Mouse (Mus musculus) liver, embryonic 15.5 days (tissue): ENCODE measurements around the gene Itgal. TPM values are rescaled to one million over a fixed set of nuclear protein-coding genes. Genes with fewer than 3 reads are reported as not detected.

Experiments used
- ATAC-seq: fragments of 200-750 bp; cut with Nextera tagmentation; 2 replicates; pipeline ENCODE4 v1.8.0; 2017; ENCODE audit warnings: moderate number of reproducible peaks, mild to moderate bottlenecking, moderate library complexity; ENCODE audit not compliant: insufficient read depth
- H3K27ac ChIP-seq: fragments of 300-500 bp; sonication (generic); replicated peaks from 2 replicates; pipeline ENCODE4 v1.5.1; 2015; ENCODE audit warnings: mild to moderate bottlenecking, inconsistent platforms
- H3K27me3 ChIP-seq: fragments of 300-500 bp; sonication (generic); 2 replicates; pipeline ENCODE4 v1.6.1; 2015; ENCODE audit warnings: mild to moderate bottlenecking, inconsistent platforms
- H3K36me3 ChIP-seq: fragments of 300-500 bp; sonication (generic); replicated peaks from 2 replicates; pipeline ENCODE4 v1.6.1; 2015; ENCODE audit warnings: moderate library complexity, mild to moderate bottlenecking, inconsistent platforms
- H3K4me1 ChIP-seq: fragments of 300-500 bp; sonication (generic); replicated peaks from 2 replicates; pipeline ENCODE4 v1.6.1; 2015; ENCODE audit warnings: inconsistent platforms
- H3K4me2 ChIP-seq: fragments of 300-500 bp; sonication (generic); 2 replicates; pipeline ENCODE4 v1.6.1; 2015; ENCODE audit warnings: moderate library complexity, mild to moderate bottlenecking, inconsistent platforms
- H3K4me3 ChIP-seq: fragments of 300-500 bp; sonication (generic); replicated peaks from 2 replicates; pipeline ENCODE4 v1.5.1; 2015; ENCODE audit warnings: mild to moderate bottlenecking, inconsistent platforms
- H3K9ac ChIP-seq: fragments of 300-500 bp; sonication (generic); 2 replicates; pipeline ENCODE4 v1.6.1; 2015; ENCODE audit warnings: moderate library complexity, mild to moderate bottlenecking, inconsistent platforms
- H3K9me3 ChIP-seq: fragments of 300-500 bp; sonication (generic); replicated peaks from 2 replicates; pipeline ENCODE4 v1.6.1; 2016; ENCODE audit warnings: inconsistent platforms
- WGBS: fragments of 180-500 bp; shearing (Covaris S2); methylation state at CpG from one replicate; pipeline ENCODE4 v1.1.7; 2015; ENCODE audit warnings: mixed read lengths; ENCODE audit not compliant: insufficient replicate concordance; 5-methylcytosine and 5-hydroxymethylcytosine counted together
- polyA plus RNA-seq: library from polyadenylated mRNA; unstranded; fragments of >200 nt; fragmentation: Nextera tagmentation; extraction: Ambion mirVana; gene quantifications from 2 replicates; pipeline ENCODE4 v1.2.1, GENCODE M21; 2015

The Itgal gene
- polyA plus RNA-seq, 1 experiment from 2014 or later, result 6.2 TPM

DNA sequence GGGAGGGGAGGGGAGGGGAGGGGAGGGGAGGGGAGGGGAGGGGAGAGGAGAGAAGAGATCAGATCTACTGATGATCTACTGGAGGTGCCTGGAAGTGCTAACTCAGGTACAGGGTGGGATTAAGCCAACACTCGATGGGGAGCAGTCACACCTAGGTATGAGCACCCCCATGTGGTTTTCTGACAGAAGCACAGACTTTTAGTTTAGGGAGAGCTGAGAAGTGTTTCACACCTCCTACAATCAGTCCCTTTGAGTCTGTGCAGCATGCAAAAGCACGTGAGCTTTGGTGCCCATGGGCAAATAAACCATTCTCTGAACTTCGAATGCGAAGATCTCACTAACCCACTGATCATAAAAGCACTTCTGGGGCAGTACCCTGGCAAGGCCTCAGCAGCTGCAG, 46.3 kb downstream of the Itgal start:
- Histone ChIP-seq H3K4me3 (no peak overlapping the region), H3K4me2 (no peak overlapping the region), H3K27me3 (peaks cover 6% of the 10 kb centered on the region; the same call in 1 of the 2 replicates), H3K27ac (no peak overlapping the region), H3K4me1 (peaks cover 51% of the 10 kb centered on the region), H3K9ac (no peak overlapping the region), H3K9me3 (no peaks in the 10 kb centered on the region), H3K36me3 (peaks cover 15% of the 10 kb centered on the region; the same call in 1 of the 2 replicates)
- no peak for ATAC-seq
- 46% methylated on average over 4 of the region's 4 CpGs for WGBS

DNA sequence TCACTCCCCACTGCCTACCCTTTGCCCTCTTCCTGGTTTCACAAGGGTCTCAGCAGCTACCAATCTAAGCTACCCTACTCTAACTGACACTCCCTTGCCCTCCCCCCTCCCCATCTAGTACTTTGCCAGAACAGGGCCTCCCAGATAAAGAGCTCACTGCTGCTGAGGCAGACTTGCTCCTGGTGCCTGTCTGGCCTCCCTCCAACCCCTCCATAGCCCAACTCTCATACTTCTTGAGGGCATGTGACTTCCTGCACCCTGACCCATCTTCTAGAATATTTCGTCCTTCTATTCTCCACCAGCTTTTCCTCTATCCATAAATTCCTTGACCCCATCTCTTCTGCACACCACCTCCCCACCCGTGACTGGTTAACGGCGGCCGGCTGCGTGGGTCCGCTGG, 46.8 kb downstream of the Itgal start:
- Histone ChIP-seq H3K27me3 (peaks cover 6% of the 10 kb centered on the region; the same call in 1 of the 2 replicates), H3K9ac (no peak overlapping the region), H3K4me3 (no peak overlapping the region), H3K27ac (no peak overlapping the region), H3K4me2 (no peak overlapping the region), H3K9me3 (no peaks in the 10 kb centered on the region), H3K36me3 (peaks cover 15% of the 10 kb centered on the region; the same call in 1 of the 2 replicates), H3K4me1 (peaks cover 51% of the 10 kb centered on the region)
- ATAC-seq, result no peak
- 87% methylated on average over 7 of the region's 7 CpGs for WGBS

DNA sequence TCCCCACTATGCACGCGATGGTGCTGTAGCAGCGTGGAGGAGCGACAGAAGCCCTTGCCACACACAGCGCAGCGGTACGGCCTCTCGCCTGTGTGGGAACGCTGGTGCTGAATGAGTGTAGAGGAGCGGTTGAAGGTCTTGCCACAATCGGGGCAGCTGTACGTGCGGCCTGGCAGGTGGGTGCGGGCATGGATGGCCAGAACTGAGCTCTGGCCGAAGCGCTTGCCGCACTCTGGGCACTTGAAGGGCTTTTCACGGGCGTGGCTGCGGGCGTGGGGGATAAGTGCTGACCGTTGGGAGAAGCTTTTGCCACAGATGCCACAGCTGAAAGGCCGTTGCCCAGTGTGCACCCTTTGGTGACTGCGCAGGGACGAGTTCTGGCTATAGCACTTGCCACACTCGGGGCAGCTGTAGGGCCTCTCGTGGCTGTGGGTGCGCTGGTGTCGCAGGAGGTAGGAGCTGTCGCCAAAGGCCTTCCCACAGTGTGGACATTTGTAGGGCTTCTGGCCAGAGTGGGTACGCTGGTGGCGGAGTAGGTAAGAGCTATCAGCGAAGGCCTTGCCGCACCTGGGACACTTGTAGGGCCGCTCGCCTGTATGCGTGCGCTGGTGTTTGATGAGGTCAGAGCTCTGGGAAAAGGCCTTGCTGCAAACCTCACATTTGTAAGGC, 47.4 kb downstream of the Itgal start:
- ATAC-seq, result no peak
- peaks cover 15% of the 10 kb centered on the region; the same call in 1 of the 2 replicates for H3K36me3 ChIP-seq
- H3K9ac ChIP-seq, result no peak overlapping the region
- peaks cover 6% of the 10 kb centered on the region; the same call in 1 of the 2 replicates for H3K27me3 ChIP-seq
- WGBS, result 84% methylated on average over 38 of the region's 38 CpGs
- H3K9me3 ChIP-seq, result no peaks in the 10 kb centered on the region
- H3K4me2 ChIP-seq, result no peak overlapping the region
- H3K4me3 ChIP-seq, result no peak overlapping the region
- peaks cover 51% of the 10 kb centered on the region for H3K4me1 ChIP-seq
- no peak overlapping the region for H3K27ac ChIP-seq

DNA sequence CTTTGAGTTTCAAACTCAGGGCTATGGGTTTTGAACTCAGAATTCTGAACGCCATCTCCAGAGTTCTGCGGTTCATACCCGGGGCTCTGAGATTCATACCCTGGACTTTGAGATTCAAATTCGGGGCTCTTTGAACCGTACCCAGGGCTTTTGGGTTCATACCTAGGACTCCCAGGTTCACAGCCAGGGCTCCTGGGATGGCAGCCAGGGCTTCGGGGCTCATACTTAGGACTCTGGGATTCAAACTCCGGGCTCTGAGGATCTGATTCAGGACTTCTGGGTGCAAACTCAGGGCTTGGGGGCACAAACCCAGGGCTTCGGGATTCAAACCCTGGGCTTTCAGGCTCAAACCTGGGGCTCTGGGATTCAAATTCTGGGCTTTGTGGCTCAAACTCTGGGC, 48.3 kb downstream of the Itgal start:
- peak overlapping the region; percentile 82 for H3K4me3 ChIP-seq
- H3K9ac ChIP-seq, result no peak overlapping the region; the same call in 1 of the 2 replicates
- H3K27ac ChIP-seq, result no peak overlapping the region
- H3K4me2 ChIP-seq, result peak overlapping the region; percentile 99
- H3K4me1 ChIP-seq, result peaks cover 51% of the 10 kb centered on the region
- ATAC-seq, result no peak
- H3K36me3 ChIP-seq, result peaks cover 15% of the 10 kb centered on the region; the same call in 1 of the 2 replicates
- H3K9me3 ChIP-seq, result no peaks in the 10 kb centered on the region
- 85% methylated on average over 8 of the region's 8 CpGs for WGBS
- H3K27me3 ChIP-seq, result peaks cover 6% of the 10 kb centered on the region; the same call in 1 of the 2 replicates

DNA sequence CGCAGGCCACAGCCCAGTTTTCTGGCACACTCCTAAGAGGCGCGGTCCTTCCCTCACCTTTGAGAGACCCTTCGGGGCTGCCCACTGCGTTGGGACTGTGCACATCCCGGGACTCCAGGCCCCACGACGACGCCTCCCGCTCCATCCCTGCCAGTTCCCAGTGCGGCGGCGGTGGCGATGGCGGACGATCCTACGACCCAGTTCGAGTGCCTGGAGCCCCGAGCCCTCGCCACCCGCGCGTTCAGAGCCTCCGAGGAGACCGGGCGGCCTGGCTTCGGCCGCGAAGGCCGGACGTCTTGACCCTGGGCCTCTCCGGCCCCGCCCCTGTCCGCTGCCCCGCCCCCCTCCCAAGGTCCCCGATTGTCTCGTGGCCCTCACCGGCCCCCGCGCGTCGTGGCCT, 49.0 kb downstream of the Itgal start:
- WGBS, result under 1% methylated on average over 42 of the region's 42 CpGs
- peak; percentile 39 for ATAC-seq
- H3K4me2 ChIP-seq, result peak overlapping the region; percentile 99

DNA sequence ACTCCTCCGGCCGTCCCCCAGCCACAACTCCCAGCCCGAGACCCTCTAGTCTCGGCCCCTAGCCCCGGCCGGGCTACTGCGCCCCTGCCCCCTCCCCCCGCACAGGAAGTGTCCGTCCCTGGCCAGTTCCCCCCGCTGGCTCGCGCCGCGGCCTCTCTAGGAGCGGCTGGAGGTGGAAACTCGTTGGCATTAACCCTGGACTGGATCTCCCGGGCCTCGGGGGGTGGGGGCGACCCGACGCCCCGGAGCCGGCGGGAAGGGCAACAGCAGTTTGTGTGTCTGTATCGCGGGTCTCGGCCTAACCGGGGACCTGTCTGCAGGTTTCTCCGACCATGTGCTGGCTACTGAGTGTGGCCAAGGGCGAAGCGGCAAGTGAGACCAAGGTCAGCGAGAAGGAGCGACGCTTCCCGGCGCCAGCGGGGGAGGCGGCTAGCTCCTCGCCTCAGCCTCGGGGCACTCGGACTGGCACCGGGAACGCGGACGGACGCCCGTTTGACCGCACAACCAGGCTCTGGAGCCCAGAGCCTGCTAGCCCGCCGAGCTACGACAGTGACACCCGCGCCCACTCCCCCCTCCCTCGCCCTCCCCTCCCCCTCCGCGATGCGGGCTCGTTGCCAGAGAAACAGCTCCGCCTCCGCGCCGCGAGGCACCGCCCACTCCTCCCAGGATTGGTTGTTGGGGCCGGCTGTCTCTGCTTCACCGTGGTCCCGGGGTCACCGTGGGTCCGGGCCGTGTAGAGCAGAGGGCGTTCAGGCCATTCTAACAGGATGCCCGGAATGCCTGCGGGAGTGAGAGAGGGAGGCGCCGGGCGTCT, 49.7 kb downstream of the Itgal start, which contains the start of gene Zfp768:
Gene Zfp768 (minus strand): TSS at position 78 of the 814 bp plus-strand sequence.
- WGBS, result under 1% methylated on average over 75 of the region's 76 CpGs
- peak within 1 kb of the TSS; percentile 81 for H3K27ac ChIP-seq
- H3K4me1 ChIP-seq, result peaks cover 51% of the 10 kb centered on the region
- H3K4me2 ChIP-seq, result peak within 1 kb of the TSS; percentile 99
- ATAC-seq, result peak; percentile 82
- peaks cover 15% of the 10 kb centered on the region; the same call in 1 of the 2 replicates for H3K36me3 ChIP-seq
- peaks cover 6% of the 10 kb centered on the region; the same call in 1 of the 2 replicates for H3K27me3 ChIP-seq
- no peaks in the 10 kb centered on the region for H3K9me3 ChIP-seq
- peak within 1 kb of the TSS; percentile 72 for H3K9ac ChIP-seq
- peak within 1 kb of the TSS; percentile 82 for H3K4me3 ChIP-seq

More for the DNA sequence above, 49.0 kb downstream of the Itgal start:
- peaks cover 51% of the 10 kb centered on the region for H3K4me1 ChIP-seq
- H3K27ac ChIP-seq, result peak overlapping the region; percentile 81
- no peaks in the 10 kb centered on the region for H3K9me3 ChIP-seq
- H3K36me3 ChIP-seq, result peaks cover 15% of the 10 kb centered on the region; the same call in 1 of the 2 replicates
- peaks cover 6% of the 10 kb centered on the region; the same call in 1 of the 2 replicates for H3K27me3 ChIP-seq
- H3K9ac ChIP-seq, result peak overlapping the region; percentile 72
- peak overlapping the region; percentile 82 for H3K4me3 ChIP-seq

DNA sequence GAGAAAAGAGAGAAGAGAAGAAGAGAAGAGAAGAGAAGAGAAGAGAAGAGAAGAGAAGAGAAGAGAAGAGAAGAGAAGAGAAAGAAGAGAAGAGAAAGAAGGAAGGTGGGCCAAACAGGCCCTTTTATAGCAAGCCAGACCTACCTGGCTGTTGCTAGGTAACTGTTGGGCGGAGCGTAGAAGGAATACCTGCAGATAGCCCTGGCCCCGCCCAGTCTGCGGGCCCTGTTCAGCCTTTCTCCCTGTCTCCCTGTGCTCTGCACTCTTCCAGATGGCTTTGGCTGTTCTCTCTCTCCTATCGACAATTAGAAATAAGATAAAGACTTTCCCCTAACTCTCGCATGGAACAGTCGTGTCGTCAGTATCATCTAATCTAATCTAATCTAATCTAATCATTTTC, 50.6 kb downstream of the Itgal start:
- ATAC-seq, result no peak
- 19% methylated on average over 8 of the region's 8 CpGs for WGBS
- H3K9me3 ChIP-seq, result no peaks in the 10 kb centered on the region

DNA sequence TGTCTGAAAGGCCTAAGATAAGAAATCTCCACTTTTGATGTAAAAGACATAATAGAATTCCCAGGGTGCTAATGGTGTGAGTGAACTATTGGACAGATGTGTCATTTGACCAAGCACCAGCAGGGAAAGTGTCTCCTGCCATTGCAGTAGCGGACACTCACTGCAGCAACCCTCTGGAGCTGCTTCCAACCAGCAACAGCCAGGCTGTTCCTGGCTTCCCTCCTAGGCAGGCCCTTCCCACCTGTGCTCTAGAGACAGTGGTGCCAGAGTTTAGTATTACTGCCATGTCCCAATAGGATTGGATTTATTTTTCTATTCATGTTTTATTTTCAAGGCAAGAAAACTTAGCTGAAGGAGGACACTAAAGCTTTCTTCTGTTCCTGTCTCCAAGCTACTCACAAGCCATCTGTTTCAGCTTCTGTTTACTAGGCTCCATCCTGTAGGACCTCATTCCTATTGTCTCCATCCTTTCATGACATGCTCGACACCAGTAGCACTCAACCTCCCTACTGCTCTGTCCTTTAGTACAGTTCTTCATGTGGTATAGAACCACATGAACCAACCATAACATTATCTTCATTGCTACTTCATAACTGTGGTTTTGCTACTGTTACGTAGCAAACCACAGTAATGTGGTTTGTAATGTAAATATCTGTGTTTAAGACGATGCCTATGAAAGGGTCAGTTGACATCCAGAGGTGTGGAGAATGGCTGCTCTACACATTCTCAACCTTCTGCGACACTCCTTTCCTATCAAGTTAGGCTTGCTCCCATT, 55.4 kb downstream of the Itgal start:
- ATAC-seq, result no peak
- WGBS, result 39% methylated on average over 5 of the region's 5 CpGs
- 0 out of 2 replicates have a peak, but pooled peaks cover 6% of the 10 kb centered on the region for H3K27me3 ChIP-seq
- peaks cover 7% of the 10 kb centered on the region for H3K4me1 ChIP-seq
- H3K9me3 ChIP-seq, result no peaks in the 10 kb centered on the region
- H3K4me2 ChIP-seq, result no peak overlapping the region
- no peak overlapping the region for H3K4me3 ChIP-seq
- no peaks in the 10 kb centered on the region for H3K36me3 ChIP-seq
- H3K27ac ChIP-seq, result no peak overlapping the region
- H3K9ac ChIP-seq, result no peak overlapping the region

More for the DNA sequence above, 50.6 kb downstream of the Itgal start:
- peak overlapping the region; percentile 82; the same call in 1 of the 2 replicates for H3K4me3 ChIP-seq
- H3K27ac ChIP-seq, result no peak overlapping the region; the same call in 1 of the 2 replicates
- H3K36me3 ChIP-seq, result peaks cover 13% of the 10 kb centered on the region; the same call in 1 of the 2 replicates
- no peak overlapping the region for H3K9ac ChIP-seq
- H3K4me2 ChIP-seq, result peak overlapping the region; percentile 99
- H3K27me3 ChIP-seq, result peaks cover 6% of the 10 kb centered on the region; the same call in 1 of the 2 replicates
- peaks cover 46% of the 10 kb centered on the region for H3K4me1 ChIP-seq

DNA sequence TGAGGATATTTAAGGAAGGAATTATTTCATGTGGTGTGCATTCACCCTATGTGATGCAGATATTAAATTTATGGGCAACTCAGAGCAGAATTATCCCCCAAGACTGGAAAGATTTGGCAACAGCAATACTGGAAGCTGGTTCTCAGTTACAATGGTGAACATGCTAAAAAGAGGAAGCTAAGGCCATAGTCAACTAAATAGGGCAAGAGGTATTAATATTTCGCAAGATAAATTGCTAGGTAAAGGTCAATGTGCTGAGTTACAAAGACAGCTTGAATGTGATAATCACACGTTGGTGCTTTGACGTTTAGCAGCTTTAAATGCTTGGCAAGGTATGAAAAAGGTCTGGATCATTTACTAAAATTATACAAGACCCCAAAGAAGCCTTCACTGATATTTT, 59.7 kb downstream of the Itgal start:
- Histone ChIP-seq H3K9me3 (no peaks in the 10 kb centered on the region), H3K27me3 (peaks cover 13% of the 10 kb centered on the region), H3K9ac (no peak overlapping the region), H3K4me1 (no peaks in the 10 kb centered on the region), H3K36me3 (no peaks in the 10 kb centered on the region), H3K4me3 (no peak overlapping the region), H3K27ac (no peak overlapping the region), H3K4me2 (no peak overlapping the region)
- ATAC-seq, result no peak
- WGBS, result 40% methylated on average over 3 of the region's 3 CpGs

DNA sequence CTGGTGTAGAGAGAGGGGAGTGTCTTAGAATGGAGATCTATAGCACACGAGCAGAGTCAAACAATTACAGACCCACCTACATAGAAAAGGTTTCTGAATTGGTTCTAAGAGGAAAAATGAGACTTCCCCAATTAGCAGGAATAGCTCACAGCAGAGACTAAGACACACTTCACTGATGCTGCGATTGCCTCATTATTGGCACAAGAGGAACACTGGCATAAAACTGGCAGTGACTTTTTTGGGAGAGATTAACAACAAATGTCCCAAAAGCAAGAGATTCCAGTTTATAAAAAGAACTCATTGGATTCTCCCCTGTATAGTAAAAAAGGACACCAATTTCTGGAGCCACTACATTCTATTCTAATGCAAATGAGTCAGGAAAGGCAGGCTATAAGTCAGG, 61.8 kb downstream of the Itgal start:
- Histone ChIP-seq H3K4me1 (peaks cover 3% of the 10 kb centered on the region; the same call in 1 of the 2 replicates), H3K27me3 (peaks cover 16% of the 10 kb centered on the region), H3K27ac (no peak overlapping the region), H3K4me3 (no peak overlapping the region), H3K9ac (no peak overlapping the region), H3K36me3 (no peaks in the 10 kb centered on the region), H3K4me2 (no peak overlapping the region), H3K9me3 (no peaks in the 10 kb centered on the region)
- ATAC-seq, result no peak
- WGBS, result 49% methylated on average over 2 of the region's 2 CpGs
